Comparison of ENCODE assay signal across 24 mouse cellular contexts in the genomic region with DNA sequence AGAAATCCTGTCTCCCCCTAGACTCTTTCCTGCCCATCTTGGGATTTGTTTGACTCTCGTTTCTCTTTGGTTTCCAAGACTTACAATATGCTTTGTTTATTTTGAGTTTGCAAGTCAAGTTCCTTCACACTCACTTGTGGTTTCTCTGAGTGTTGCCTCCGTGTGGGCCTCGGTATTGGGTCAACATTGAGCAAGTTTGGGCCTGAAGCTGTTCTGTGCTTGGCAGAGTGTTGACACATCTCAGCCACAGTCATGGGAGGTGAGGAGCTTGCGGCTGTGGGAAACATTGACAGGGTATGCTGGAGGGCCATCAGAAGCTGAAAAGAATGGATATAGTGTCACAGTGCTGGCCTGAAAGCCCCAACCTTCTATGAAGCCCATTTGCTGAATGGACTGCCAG. TPM values are rescaled to one million over a fixed set of nuclear protein-coding genes. Genes with fewer than 3 reads are reported as not detected.
DNase-seq lines count a peak whose midpoint lies in the region; ATAC-seq lines count a peak whose summit lies in the region.
"Had no signal": no experiment of that assay in that cellular context is flagged by ENCODE, and none has a peak within 500 bp of the region (broad histone marks: within the 10 kb centered on the region; RNA-seq: fewer than 3 reads in every experiment).

No protein-coding gene starts in this region.

- H3K9ac ChIP-seq in liver, embryonic 16.5 days (ENCODE audit: low read depth, low read length): no peak overlapping the region
- no peak overlapping the region for H3K9ac ChIP-seq in liver, embryonic 12.5 days
- H3K9ac ChIP-seq in hindbrain, embryonic 13.5 days: no peak overlapping the region
- no peak overlapping the region for H3K9ac ChIP-seq in midbrain, embryonic 11.5 days (ENCODE audit: low read length)
- H3K9ac ChIP-seq: embryonic facial prominence, embryonic 13.5 days; forebrain, embryonic 12.5 days; liver, embryonic 15.5 days; neural tube, embryonic 12.5 days; stomach, embryonic 15.5 days had no signal

- no peaks in the 10 kb centered on the region for H3K9me3 ChIP-seq in liver, embryonic 16.5 days (replicated peaks; ENCODE audit: control insufficient read depth, low read length)
- H3K9me3 ChIP-seq in liver, embryonic 12.5 days (replicated peaks): no peaks in the 10 kb centered on the region
- H3K9me3 ChIP-seq in hindbrain, embryonic 13.5 days: no peaks in the 10 kb centered on the region
- H3K9me3 ChIP-seq in midbrain, embryonic 11.5 days (ENCODE audit: control insufficient read depth, low read length): no peaks in the 10 kb centered on the region
- H3K9me3 ChIP-seq: embryonic facial prominence, embryonic 13.5 days; forebrain, embryonic 12.5 days; liver, embryonic 15.5 days; midbrain, embryonic 10.5 days; neural tube, embryonic 12.5 days; stomach, embryonic 15.5 days had no signal

- no peak overlapping the region for H3K27ac ChIP-seq in liver, embryonic 16.5 days (ENCODE audit: low read length)
- H3K27ac ChIP-seq in liver, embryonic 12.5 days: no peak overlapping the region
- no peak overlapping the region for H3K27ac ChIP-seq in hindbrain, embryonic 13.5 days
- H3K27ac ChIP-seq in midbrain, embryonic 11.5 days (ENCODE audit: low read depth, low read length): no peak overlapping the region
- H3K27ac ChIP-seq: embryonic facial prominence, embryonic 13.5 days; forebrain, embryonic 12.5 days; hindbrain, postnatal 0 days; kidney, postnatal 0 days; liver, embryonic 15.5 days; midbrain, embryonic 10.5 days; neural tube, embryonic 12.5 days; stomach, embryonic 15.5 days had no signal

- H3K4me1 ChIP-seq in liver, embryonic 16.5 days (ENCODE audit: control insufficient read depth, low read depth, low read length): no peaks in the 10 kb centered on the region
- H3K4me1 ChIP-seq in liver, embryonic 12.5 days: no peaks in the 10 kb centered on the region
- H3K4me1 ChIP-seq in hindbrain, embryonic 13.5 days (replicated peaks): peaks cover 10% of the 10 kb centered on the region
- H3K4me1 ChIP-seq in midbrain, embryonic 11.5 days (ENCODE audit: control insufficient read depth, insufficient read depth, low read length): no peaks in the 10 kb centered on the region
- H3K4me1 ChIP-seq: liver, embryonic 15.5 days had no signal

- DNase-seq in lung, adult 18-20 months: peak; percentile 75 to 82
- peak; percentile 46 for DNase-seq in lung, postnatal 14 days
- peak; percentile 16 to 58 for DNase-seq in natural killer cell, adult 2 months (ENCODE audit: low spot score in 2 of 2)
- no peak for DNase-seq in midbrain, embryonic 11.5 days (ENCODE audit: low spot score, missing footprints)
- DNase-seq in ovary, postnatal 10 days (ENCODE audit: low spot score): no peak
- DNase-seq: B cell, adult 2 months; cerebellum, adult 8-10 months; gastrocnemius, postnatal 10 days; kidney, adult 11 months; layer of hippocampus, postnatal 36 days; right cerebral cortex, postnatal 14 days; thymus, adult 18-20 months had no signal

- no peak overlapping the region for H3K4me2 ChIP-seq in liver, embryonic 16.5 days (ENCODE audit: low read depth, low read length)
- H3K4me2 ChIP-seq in liver, embryonic 12.5 days: no peak overlapping the region
- no peak overlapping the region for H3K4me2 ChIP-seq in hindbrain, embryonic 13.5 days
- H3K4me2 ChIP-seq in midbrain, embryonic 11.5 days: no peak overlapping the region
- H3K4me2 ChIP-seq: embryonic facial prominence, embryonic 13.5 days; forebrain, embryonic 12.5 days; liver, embryonic 15.5 days; neural tube, embryonic 12.5 days; stomach, embryonic 15.5 days had no signal

- 0 out of 2 replicates have a peak, but pooled peaks have one; percentile 19 for ATAC-seq in liver, embryonic 16.5 days (ENCODE audit: low read depth)
- ATAC-seq in liver, embryonic 12.5 days: no peak
- ATAC-seq in hindbrain, embryonic 13.5 days (ENCODE audit: low FRiP score): no peak
- no peak for ATAC-seq in midbrain, embryonic 11.5 days (ENCODE audit: low FRiP score)
- ATAC-seq: hindbrain, postnatal 0 days had no signal

- 32% methylated on average over 4 of the region's 4 CpGs for WGBS in liver, embryonic 16.5 days (ENCODE audit: insufficient replicate concordance)
- WGBS in liver, embryonic 12.5 days (ENCODE audit: insufficient replicate concordance): 54% methylated on average over 4 of the region's 4 CpGs
- 86% methylated on average over 4 of the region's 4 CpGs for WGBS in hindbrain, embryonic 13.5 days
- WGBS in midbrain, embryonic 11.5 days: 81% methylated on average over 4 of the region's 4 CpGs

- H3K36me3 ChIP-seq in liver, embryonic 16.5 days (ENCODE audit: control insufficient read depth, insufficient read depth): no peaks in the 10 kb centered on the region
- H3K36me3 ChIP-seq in liver, embryonic 12.5 days: no peaks in the 10 kb centered on the region
- H3K36me3 ChIP-seq in hindbrain, embryonic 13.5 days: no peaks in the 10 kb centered on the region
- no peaks in the 10 kb centered on the region for H3K36me3 ChIP-seq in midbrain, embryonic 11.5 days (ENCODE audit: control insufficient read depth, insufficient read depth, low read length)
- H3K36me3 ChIP-seq: embryonic facial prominence, embryonic 13.5 days; forebrain, embryonic 12.5 days; liver, embryonic 15.5 days; midbrain, embryonic 10.5 days; neural tube, embryonic 12.5 days; stomach, embryonic 15.5 days had no signal

- 0 out of 2 replicates have a peak, but pooled peaks cover 2% of the 10 kb centered on the region for H3K27me3 ChIP-seq in liver, embryonic 16.5 days (ENCODE audit: control insufficient read depth, insufficient read depth, low read depth, low read length)
- peaks cover 10% of the 10 kb centered on the region for H3K27me3 ChIP-seq in liver, embryonic 12.5 days (replicated peaks)
- H3K27me3 ChIP-seq in hindbrain, embryonic 13.5 days: no peaks in the 10 kb centered on the region
- H3K27me3 ChIP-seq in midbrain, embryonic 11.5 days (ENCODE audit: control insufficient read depth, insufficient read depth, low read length): no peaks in the 10 kb centered on the region
- H3K27me3 ChIP-seq: embryonic facial prominence, embryonic 13.5 days; forebrain, embryonic 12.5 days; neural tube, embryonic 12.5 days; stomach, embryonic 15.5 days had no signal

- no peak overlapping the region for H3K4me3 ChIP-seq in liver, embryonic 16.5 days (ENCODE audit: low read depth, low read length)
- H3K4me3 ChIP-seq in liver, embryonic 12.5 days: no peak overlapping the region
- no peak overlapping the region for H3K4me3 ChIP-seq in hindbrain, embryonic 13.5 days
- no peak overlapping the region for H3K4me3 ChIP-seq in midbrain, embryonic 11.5 days (ENCODE audit: low read depth, low read length)
- H3K4me3 ChIP-seq: embryonic facial prominence, embryonic 13.5 days; forebrain, embryonic 12.5 days; liver, embryonic 15.5 days; midbrain, embryonic 10.5 days; neural tube, embryonic 12.5 days; stomach, embryonic 15.5 days had no signal

RNA-seq across cellular contexts. Expression of a gene that starts 1.4 kb away (rescaled TPM):
- not detected in 2 replicates for polyA plus RNA-seq in liver, embryonic 16.5 days (2015; fragmentation: Nextera tagmentation; extraction: Ambion mirVana)
- polyA plus RNA-seq in liver, embryonic 12.5 days (2016; fragmentation: Nextera tagmentation; extraction: Ambion mirVana): not detected in 2 replicates
- polyA plus RNA-seq in hindbrain, embryonic 13.5 days (2015; fragmentation: Nextera tagmentation; extraction: Ambion mirVana): not detected in 2 replicates
- polyA plus RNA-seq in midbrain, embryonic 11.5 days (2014; fragmentation: Nextera tagmentation; extraction: Ambion mirVana): not detected in 2 replicates
- polyA plus RNA-seq: embryonic facial prominence, embryonic 13.5 days; forebrain, embryonic 12.5 days; heart, embryonic 16.5 days; hindbrain, postnatal 0 days; kidney, postnatal 0 days; liver, embryonic 15.5 days; midbrain, embryonic 10.5 days; neural tube, embryonic 12.5 days; stomach, embryonic 15.5 days had no signal

RNA-seq across cellular contexts. Expression of a gene that starts 17.6 kb away (rescaled TPM):
- polyA plus RNA-seq in liver, embryonic 16.5 days (2015; fragmentation: Nextera tagmentation; extraction: Ambion mirVana): 0.35 and 0.55 TPM in 2 replicates
- 1.6 and 1.8 TPM in 2 replicates for polyA plus RNA-seq in liver, embryonic 12.5 days (2016; fragmentation: Nextera tagmentation; extraction: Ambion mirVana)
- 1.5 and 1.8 TPM in 2 replicates for polyA plus RNA-seq in hindbrain, embryonic 13.5 days (2015; fragmentation: Nextera tagmentation; extraction: Ambion mirVana)
- polyA plus RNA-seq in midbrain, embryonic 11.5 days (2014; fragmentation: Nextera tagmentation; extraction: Ambion mirVana): 0.86 and 0.97 TPM in 2 replicates

Comparison
In these comparisons a context has a peak if more than half of its experiments do, and no peak if none do; other contexts are left out.
1. DNase-seq: peak in lung, adult 18-20 months (2 of 2), lung, postnatal 14 days (single experiment) and natural killer cell, adult 2 months (2 of 2); none in midbrain, embryonic 11.5 days (single experiment) and ovary, postnatal 10 days (single experiment).